Mouse (Mus musculus) cerebellum, adult 2 months (tissue): ENCODE results near the gene Stx11.

Source experiments
- CTCF ChIP-seq: fragments of 200-500 bp; IDR thresholded peaks from 2 replicates; pipeline ENCODE4 v1.5.1; 2011; ENCODE audit warnings: low read depth, mild to moderate bottlenecking, control low read depth, low read length, moderate library complexity, borderline replicate concordance; ENCODE audit not compliant: insufficient read depth
- POLR2A ChIP-seq: fragments of 200-500 bp; IDR thresholded peaks from 2 replicates; pipeline ENCODE4 v1.6.1; 2011; ENCODE audit warnings: low read length, control low read depth, borderline replicate concordance; ENCODE audit not compliant: insufficient read depth

DNA sequence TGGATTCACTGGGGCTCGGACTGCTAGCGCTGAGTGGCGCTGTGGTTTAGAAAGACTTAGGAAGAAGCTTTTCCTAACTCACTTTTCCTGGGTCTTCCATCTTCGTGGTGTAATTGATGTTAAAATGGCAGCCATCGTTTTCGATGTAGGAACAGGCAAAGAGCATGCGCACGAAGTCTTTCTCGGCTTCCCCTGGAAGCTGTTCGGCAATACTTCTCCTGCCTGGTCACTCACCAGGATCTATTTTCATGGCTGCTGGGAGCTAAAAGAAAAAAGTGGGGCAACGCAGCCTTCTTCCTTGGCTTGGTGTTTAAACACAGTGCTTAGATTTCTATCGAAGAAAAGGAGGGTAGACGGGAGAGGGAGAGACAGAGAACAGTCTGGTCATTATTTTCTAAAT lies 52.6 kb downstream of the Stx11 start:
- TF ChIP-seq POLR2A, result no peak
- TF ChIP-seq CTCF, result no peak
